Mouse (Mus musculus) G1E (cell line): ENCODE data around the gene Gm6993.

Experiments
- CTCF ChIP-seq: IDR thresholded peaks from 2 replicates; pipeline ENCODE4 v1.5.1; 2012; ENCODE audit warnings: low read depth, low read length, inconsistent platforms, mixed read lengths
- GATA1 ChIP-seq: IDR thresholded peaks from 2 replicates; pipeline ENCODE4 v1.6.1; 2012; ENCODE audit warnings: borderline replicate concordance, low read length, inconsistent platforms, mixed read lengths
- POLR2AphosphoS5 ChIP-seq: IDR thresholded peaks from 2 replicates; pipeline ENCODE4 v1.6.1; 2012; ENCODE audit warnings: low read depth, low read length, inconsistent platforms; ENCODE audit not compliant: insufficient replicate concordance
- TAL1 ChIP-seq: conservative IDR thresholded peaks from 2 replicates; pipeline ENCODE4 v1.6.1; 2012; ENCODE audit warnings: low read depth, low read length, inconsistent platforms, mixed read lengths

GRCm38 (mm10) chr12:31228878-31229277, 11.7 kb upstream of the Gm6993 start:
- TF ChIP-seq GATA1, result no peak
- no peak for TF ChIP-seq CTCF
- no peak for TF ChIP-seq TAL1
- no peak for TF ChIP-seq POLR2AphosphoS5
